Mouse (Mus musculus): ENCODE results near the gene Taf8.

The Taf8 gene

DNA sequence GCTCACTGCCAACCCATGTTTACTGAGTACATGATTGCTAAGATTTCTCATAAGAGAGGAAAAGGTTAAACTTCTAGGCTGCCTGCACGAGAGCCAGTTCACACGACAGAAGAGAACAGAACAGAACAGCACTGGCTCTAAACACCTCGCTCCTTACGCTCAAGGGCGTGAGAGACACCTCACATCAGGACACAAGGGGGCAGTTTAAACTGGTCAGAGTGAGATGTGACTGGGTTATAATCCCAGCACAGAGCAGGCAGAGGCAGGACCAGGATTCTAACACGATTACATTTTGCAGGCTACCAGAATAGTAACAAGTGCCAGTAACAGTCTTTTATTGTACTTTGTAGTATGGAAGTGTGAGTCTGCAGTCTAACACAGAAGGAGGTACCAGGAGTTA, 9.4 kb downstream of the Taf8 start:
- in situ Hi-C loops (cut with MboI, MseI): no loop called here

DNA sequence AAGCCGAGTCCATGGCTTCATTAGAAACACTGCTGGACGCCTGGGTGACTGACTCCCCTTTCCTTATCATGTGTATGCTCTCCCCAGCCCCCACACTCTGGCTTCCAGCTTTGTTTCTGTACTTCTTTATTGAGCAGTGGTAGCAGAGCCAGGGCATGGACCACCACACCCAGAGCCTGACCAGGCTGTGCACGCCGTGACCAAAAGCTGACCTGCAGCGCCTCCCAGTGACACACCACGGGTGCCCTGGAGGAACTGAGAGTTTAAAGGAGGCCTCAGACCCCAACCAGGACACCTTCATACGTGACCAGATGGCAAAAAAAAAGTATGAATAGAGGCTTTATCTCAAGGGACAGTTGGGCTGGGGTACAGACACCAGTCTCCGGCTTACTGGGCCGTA, 11.3 kb downstream of the Taf8 start:
- in situ Hi-C loops (cut with MboI, MseI): no loop called here

DNA sequence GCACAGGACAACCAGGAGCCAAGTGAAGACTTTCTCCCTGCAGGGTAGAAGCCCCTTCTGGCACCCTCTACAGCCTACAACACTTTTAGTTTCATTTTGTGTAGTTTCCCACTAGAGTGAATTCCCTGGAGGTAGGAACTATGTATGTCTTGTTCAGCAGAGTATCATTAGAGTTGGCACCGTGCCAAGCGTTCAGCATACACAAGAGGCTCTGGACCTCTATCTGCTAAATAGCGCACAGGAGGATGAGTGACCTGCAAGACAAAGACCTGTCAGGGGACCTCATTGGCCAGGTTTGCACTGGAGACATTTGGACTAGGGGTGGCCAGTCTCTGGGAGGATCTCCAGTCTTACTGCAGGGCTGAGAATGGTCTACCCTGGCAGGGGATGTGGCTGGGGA, 16.3 kb downstream of the Taf8 start:
- in situ Hi-C loops (cut with MboI, MseI): no loop called here

DNA sequence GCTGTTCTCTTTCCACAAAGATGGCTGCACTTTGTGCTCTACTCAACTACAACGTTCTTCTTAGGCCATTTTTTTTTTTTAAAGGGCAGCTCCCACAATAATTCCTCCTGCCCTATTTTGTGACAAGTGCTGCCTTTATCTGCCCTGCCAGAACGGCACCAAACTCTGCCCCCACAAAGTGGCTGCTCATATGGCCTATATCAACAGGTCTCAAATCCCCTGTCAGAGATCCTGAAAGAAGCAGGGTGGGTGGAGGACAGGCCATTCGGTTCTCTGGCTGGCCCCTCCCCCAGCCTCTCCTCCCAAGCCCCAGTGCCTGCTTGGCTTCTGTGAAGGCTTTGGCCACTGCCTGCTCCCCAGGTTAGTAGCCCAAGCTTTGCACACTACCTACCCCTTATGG, 17.1 kb downstream of the Taf8 start:
- in situ Hi-C loops (cut with MboI, MseI): no loop called here

DNA sequence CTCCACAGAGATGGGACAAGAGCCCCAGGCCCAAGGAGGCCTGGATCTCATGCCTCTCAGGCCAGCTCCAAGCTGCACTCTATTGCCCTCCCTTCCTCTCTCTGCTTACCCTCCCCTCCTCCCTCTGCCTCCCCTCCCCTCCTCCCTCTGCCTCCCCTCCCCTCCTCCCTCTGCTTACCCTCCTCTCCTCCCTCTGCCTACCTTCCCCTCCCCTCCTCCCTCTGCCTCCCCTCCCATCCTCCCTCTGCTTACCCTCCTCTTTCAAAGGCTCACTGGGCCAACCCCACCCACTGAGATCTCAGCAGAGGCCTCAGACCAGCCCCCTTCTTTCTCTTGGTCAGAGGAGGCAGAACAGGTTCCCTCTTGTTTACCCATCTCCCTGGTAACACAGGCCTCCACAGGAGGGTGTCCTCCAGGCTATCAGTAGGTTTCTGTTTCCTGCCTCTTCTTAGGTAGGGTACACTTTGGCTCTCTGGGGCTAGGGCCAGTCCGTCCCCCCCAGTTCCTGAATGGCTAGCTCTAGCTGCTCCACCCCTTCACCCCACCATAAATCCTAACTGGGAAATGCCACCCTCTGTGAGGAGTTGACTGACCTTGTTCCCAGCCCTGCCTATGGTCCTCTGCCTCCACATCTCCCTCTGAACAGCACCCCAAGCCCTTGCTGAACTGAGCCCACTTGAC, 17.7 kb downstream of the Taf8 start:
- in situ Hi-C loops (cut with MboI, MseI): no loop called here

DNA sequence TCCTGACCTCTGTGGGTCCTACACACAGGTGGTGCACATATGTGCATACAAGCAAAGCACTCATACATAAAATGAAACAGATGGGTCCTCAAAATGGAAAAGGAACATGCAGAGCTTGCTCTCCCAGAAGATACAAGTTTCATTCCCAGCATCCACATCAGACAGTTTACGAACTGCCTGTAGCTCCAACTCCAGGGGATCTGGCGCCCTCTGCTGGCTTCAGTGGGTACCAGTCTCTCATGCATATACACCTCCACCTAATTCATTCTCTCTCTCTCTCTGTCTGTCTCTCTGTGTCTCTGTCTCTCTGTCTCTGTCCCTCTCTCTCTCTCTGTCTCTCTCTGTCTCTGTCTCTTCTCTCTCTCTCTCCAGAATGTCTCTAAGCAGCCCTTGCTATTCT, 19.7 kb downstream of the Taf8 start:
- in situ Hi-C loops (cut with MboI, MseI): no loop called here

DNA sequence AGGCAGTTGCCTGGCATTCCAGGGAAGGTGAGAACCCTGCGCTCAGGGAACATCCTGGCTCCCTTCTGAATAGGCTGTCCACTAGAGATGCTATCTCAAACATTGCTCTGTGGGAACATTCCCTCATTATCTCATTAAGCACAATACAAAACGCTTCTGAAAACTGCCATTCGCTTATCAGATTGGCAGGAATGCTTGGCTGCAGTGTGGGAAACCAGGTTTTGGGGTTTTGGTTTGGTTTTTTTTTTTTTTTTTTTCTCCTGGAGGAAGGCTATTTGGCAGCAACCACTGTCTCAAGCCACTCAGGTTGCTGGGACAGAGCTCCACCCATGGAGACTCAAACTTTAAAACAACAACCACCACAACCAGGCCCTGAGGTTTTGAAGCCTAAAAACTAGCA, 22.2 kb downstream of the Taf8 start:
- in situ Hi-C loops (cut with MboI, MseI): no loop called here

DNA sequence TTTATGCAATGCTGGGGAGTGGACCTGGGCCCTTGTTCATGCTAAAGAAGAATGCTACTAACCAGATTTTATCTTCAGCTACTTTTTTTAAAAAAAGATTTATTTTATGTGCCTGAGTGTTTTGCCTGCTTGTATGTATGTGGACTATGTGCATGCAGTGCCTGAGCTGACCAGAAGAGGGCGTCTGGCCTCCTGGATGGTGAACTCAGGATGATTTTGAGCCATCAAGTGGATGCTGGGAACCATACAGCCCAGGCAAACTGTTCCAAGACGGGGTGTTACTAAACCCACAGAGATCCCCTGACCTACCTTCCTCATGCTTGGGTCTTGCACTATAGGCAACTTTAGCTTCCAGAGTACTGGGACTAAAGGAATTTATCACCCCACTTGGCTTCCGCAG, 26.4 kb downstream of the Taf8 start:
- in situ Hi-C loops (cut with MboI, MseI): no loop called here

DNA sequence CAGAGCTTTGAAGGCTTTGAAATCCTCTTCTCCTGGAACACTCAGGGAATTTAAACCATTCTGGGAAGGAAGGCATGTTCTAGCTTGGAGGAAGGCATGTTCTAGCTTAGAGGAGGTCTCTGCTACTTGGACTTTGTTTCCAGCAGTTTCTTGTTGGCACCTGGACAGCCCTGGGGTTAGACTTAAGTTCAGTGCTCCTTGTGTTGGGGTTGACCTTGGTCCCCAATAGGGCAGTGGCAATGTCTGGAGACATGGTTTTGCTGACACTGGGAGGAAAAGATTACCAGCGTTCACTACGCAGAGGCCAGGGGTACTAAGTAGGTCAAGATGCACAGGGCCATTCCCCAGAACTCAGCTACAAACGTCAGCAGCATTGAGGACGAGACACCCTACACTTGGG, 26.9 kb downstream of the Taf8 start:
- in situ Hi-C loops (cut with MboI, MseI): no loop called here

DNA sequence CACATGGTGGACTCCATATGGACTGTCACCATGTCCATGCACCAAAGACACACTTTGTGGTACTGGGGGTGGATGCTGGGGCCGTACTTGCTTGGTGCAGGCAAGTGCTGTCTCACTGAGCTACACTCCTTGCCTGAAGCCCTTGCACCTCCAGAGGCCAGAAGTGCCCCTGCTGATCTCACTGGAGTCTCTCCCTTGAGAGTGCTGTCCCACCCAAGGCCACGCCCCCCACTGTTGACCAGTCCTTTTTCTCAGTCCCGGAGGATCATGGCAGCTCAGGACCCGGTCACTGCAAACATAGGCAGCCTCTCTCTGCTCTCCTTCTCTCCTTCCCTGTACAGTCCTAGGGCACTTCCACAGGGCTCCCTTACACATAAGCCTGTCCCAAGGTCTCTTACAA, 27.8 kb downstream of the Taf8 start:
- in situ Hi-C loops (cut with MboI, MseI): no loop called here

DNA sequence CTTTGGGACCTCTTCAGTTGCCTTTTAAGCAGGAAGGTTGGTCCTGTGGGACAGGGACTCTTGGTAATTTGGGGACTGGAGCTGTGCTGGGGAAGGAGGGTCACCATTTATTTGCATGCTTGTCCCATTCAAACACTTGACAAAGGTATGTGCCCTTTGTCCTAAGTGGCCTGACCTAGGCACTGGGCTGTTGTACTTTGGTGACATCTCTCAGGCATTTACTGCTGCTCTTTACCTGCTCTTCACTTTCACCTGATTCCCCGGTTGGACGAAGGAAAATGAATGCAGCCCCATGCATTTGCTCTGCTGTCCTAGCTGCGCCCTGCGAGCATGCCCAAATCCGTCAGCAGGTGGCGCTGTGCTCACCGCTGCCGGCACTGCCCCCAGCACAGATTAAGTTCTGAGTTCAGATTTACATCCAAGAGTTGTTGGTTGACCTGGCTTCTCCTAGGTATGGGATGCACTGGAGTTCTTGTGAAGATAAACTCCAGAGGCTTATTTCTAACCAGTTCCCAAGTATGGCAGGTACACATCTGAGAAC, 28.6 kb downstream of the Taf8 start:
- in situ Hi-C loops (cut with MboI, MseI): no loop called here

DNA sequence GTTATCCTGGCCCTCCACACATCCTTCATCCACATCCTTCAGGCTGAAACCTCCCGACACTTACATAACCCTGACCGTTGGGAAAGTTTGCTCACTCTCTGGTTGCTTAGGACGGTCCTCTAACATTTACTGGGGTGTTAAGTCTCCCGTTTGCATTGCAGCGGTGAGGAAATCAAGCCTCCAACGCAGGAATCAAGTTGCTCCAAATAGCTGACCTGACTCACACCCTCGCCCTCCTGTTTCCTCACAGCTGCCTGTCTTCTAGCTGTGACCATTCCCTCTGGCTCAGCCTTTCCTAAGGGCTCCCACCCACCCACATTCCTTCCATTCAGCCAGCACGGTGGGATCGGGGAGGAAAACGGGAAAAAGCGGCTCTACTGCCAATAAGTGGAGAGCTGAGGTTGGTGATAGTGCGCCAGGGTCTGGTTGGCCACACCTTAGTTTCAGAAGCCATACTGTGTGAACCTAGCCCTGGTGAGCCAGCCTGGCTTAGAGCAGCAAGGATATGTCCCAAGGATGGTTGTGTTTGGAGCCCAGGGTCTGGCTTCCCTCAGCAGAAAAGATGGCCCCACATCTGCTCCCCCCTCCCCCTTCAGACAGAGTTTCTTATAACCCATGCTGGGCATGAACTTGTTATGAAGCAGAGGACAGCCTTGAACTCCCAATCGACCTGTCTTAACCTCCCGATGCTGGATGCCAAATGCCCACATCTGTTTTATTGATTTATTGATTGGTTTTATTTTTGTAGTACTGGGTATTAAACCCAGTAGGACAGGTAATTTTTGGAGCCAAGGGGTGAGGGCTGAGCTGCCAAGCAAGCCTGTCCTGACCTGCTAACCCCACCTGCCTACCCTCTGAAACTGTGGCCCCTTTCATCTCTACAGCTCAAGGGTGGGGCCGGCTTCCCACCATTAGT, 29.4 kb downstream of the Taf8 start:
- in situ Hi-C loops (cut with MboI, MseI): no loop called here

DNA sequence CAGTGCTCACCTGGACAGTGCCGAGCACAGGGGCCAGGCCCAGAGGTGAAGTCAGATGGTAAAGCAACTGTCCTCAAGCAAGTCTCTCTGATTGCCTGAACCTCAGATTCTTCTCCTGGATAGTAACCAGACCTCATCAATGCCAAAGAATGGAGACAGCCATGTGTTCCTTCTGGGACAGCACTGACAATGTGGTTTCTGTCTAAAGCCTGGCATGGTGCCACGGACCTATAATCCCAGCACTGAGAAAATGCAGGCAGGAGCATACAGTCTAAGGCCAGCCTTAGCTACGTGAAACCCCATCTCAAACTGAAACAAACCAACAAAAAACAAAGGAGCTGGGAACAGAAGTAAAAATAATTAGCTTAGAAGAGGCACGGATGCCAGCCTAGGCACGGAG, 31.4 kb downstream of the Taf8 start:
- in situ Hi-C loops (cut with MboI, MseI): no loop called here

DNA sequence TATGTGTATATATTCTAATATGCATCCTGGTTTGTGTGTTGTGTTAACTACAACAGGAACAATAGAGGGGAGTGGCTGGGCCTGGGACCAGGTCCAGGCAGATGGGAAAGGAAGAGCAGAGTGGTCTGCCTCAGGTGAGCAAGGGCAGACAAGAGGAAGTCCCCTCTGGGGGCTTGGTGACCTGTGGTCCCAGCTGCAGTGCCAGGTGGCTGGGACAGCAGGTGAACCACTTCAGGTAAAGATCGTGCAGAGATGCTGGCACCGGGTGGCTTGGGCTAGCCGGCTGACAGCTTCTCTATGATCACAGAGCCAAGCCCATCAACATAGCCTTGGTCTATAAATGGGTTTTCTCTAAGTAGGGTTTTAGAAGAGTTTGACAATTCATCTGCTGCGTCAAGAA, 32.0 kb downstream of the Taf8 start:
- in situ Hi-C loops (cut with MboI, MseI): no loop called here

DNA sequence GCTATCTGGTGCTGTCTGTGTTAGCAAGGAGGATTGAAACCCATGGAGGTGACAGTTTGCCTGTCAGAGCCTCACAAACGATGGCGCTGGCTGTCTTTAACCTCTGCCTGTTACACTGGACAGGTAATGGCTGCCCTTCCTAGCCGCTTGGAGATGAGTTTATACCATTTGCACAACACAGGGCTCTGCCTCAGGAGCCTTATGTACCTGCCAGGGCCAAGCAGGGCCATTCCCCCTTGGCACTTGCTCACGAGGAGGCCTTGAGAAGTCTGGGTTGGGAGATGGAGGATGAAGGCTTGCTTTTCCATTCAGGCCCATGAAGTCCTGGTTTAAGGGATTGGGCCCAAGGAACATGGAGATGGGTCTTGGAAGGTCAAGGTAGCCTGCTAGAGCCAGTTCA, 32.5 kb downstream of the Taf8 start:
- in situ Hi-C loops (cut with MboI, MseI): loop anchor here (5.0 kb wide), 1 partner anchor 62 kb away; no protein-coding TSS in a partner anchor

DNA sequence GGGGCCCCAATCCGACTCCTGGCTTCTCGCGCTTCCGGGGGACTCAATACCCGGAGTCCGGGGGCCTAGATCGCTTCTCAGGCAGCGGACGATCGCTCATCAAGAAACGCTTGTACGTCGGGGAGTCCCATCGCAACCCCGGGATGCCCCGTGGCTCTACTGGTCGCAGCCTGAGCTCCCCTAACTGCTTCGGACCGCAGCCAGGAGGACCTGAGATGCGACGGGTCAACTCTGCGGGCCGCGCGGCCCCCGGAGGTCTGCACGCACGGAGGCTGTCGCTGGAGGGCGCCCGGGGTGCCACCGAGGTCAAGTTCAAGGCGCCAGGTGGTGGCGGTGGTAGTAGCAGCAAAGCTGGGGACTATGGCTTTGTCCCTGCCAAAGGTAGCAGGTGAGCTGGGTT, 33.6 kb downstream of the Taf8 start:
- in situ Hi-C loops (cut with MboI, MseI): loop anchor here (5.0 kb wide), 1 partner anchor 61 kb away; no protein-coding TSS in a partner anchor

DNA sequence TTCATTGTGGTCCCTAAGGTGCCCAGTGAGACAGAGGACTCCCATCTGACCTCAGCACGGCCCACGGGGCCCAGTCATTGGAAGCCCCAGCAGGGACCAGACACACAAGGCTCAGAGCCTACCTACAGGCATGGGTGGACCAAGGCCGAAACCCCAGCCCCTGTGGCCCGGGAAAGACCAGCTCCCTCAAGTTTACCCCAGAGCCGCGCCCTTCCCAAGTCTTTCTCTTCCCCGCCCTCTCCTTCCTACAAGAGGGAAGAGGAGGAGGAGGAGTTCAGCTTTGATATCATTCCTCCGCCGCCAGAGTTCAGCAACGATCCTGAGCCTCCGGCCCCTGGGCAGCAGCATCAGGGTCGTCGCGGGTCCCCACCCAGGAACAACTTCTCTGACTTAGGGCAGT, 34.0 kb downstream of the Taf8 start:
- in situ Hi-C loops (cut with MboI, MseI): loop anchor here (5.0 kb wide), 1 partner anchor 61 kb away; no protein-coding TSS in a partner anchor

DNA sequence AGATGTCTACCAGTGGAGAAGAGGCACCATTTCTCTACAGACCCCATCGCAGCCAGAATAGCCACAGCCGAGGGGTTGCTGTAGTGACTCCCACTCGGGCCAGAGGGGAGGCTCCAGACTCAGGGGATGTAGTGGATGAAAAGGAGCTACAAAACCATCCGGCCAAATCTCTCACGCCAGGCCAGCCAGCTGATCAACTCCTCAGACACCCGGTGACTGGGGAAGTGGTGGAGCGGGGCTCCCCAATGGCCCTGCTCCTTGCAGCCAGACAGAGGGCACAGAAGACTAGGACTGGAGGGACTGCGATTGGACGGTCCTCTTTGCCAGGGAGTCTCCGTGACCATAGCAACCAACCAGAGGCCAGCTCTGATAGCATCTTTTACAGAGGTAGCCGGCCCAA, 34.4 kb downstream of the Taf8 start:
- in situ Hi-C loops (cut with MboI, MseI): loop anchor here (5.0 kb wide), 1 partner anchor 60 kb away; no protein-coding TSS in a partner anchor

DNA sequence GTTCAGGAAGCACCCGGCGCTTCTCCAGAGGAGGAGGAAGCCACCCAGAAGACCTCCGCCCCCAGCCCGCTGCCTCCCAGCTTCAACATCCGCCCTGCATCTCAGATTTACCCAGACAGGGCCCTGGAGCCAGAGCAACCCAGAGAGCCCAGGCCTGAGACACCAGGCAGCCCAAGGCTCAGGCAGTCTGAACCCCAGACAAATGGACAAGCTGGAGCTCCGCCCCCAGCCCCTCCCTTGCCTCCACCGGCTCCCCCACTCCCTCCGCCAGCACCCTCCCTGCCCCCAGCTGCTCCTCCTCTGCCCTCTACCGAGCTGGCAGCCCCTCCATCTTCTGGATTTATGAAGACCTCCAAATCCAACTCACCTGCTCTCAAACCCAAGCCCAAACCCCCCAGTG, 35.8 kb downstream of the Taf8 start:
- in situ Hi-C loops (cut with MboI, MseI): loop anchor here (5.0 kb wide), 1 partner anchor 59 kb away; no protein-coding TSS in a partner anchor

DNA sequence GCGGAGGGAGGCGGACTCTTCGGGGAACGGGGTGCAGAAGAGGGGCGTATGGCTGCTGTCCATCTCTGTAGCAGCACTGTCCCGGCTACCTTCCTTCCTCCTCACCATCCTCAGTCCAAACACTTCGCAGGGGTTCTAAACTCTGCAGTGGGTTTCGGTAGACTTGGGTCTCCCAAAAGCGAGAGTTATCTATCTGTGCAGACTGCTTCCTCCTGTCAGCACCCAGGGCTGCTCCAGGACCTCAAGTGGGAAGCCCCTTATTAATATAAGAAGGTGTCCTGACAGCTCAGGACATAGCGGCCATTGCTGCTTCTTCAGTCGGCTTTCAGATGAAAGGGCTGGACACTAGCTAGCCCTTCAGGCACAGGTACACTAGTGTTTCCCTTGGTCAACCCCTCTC, 37.1 kb downstream of the Taf8 start:
- in situ Hi-C loops (cut with MboI, MseI): loop anchor here (5.0 kb wide), 1 partner anchor 58 kb away; no protein-coding TSS in a partner anchor

DNA sequence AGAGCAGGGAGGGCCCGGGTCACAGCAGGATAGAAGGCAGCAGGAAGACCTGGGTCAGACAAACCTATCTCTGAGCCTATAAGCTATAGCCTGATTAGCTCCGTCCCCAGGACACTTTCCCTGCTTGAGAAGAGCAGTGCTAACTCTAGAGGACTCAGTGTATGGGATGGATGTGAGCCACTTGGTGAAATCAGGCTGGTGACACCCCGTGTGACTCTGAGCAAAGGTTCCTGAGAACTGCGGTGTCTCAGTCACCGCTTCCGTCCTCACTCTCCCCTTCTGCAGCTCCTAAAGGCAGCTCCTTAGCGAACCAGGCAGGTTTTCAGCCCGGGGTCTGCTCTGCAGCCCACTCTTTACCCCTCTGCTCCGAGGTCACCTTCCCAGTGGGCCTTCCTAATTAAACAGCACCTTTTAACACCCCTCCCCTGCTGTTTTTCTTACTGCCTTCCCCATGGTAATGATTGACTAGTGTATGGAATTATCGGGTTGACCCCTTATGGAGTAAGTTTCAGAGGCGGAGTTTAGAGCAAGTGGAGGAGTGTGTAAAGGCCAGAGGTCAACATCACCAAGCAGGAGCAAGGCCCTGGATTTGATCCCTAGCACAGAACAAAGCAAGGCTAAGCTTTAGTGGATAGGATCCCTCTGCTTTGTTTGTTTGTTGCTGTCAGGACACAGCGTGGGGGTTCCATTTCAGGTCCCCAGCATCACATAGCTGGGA, 37.7 kb downstream of the Taf8 start:
- in situ Hi-C loops (cut with MboI, MseI): no loop called here

Data from regulatory T cell (primary cell).